Mouse (Mus musculus) left cerebral cortex, adult 18-20 months (tissue): Measurements from ENCODE around the gene Thsd7b. TPM values are rescaled to one million over a fixed set of nuclear protein-coding genes. Genes with fewer than 3 reads are reported as not detected.
"Not testable (repeated sequence)": the region's sequence is repeated elsewhere in the genome, so short reads cannot be mapped to it uniquely, and the experiment has no call there.

Experiments
- DNase-seq, 2 experiments: peaks; one replicate each; pipeline ENCODE4 v3.0.0; 2021 to 2022; ENCODE audit warnings: low spot score in 2 of 2, mixed read lengths in 1 of 2
- total RNA-seq, 2 experiments: library from RNA; stranded (reverse); gene quantifications; 2 replicates each; pipeline ENCODE4 v1.2.3; 2021

The Thsd7b gene
- total RNA-seq, 2 experiments from 2014 or later, result 3.8 to 7.5 TPM

- DNase-seq, result no peak
Observed at GRCm38 (mm10) chr1:129826927-129827326, 553.8 kb downstream of the Thsd7b start.

- DNase-seq, result no peak
Observed at GRCm38 (mm10) chr1:129837324-129837723, 564.2 kb downstream of the Thsd7b start.

- no peak for DNase-seq
Observed at GRCm38 (mm10) chr1:129837776-129838175, 564.7 kb downstream of the Thsd7b start.

GRCm38 (mm10) chr1:129838486-129838885 lies 565.4 kb downstream of the Thsd7b start:
- no peak for DNase-seq

GRCm38 (mm10) chr1:129843416-129843815 lies 570.3 kb downstream of the Thsd7b start:
- DNase-seq, result peak; percentile 8 to 16

- no peak for DNase-seq
Observed at GRCm38 (mm10) chr1:129850007-129850564, 577.0 kb downstream of the Thsd7b start.

GRCm38 (mm10) chr1:129867714-129868113 lies 594.6 kb downstream of the Thsd7b start:
- DNase-seq, result no peak

GRCm38 (mm10) chr1:129874355-129874754 lies 601.3 kb downstream of the Thsd7b start:
- DNase-seq, result no peak

GRCm38 (mm10) chr1:129887861-129888260 lies 614.8 kb downstream of the Thsd7b start:
- no peak for DNase-seq

- no peak for DNase-seq
Observed at GRCm38 (mm10) chr1:129898121-129898520, 625.0 kb downstream of the Thsd7b start.

GRCm38 (mm10) chr1:129915484-129915883 lies 642.4 kb downstream of the Thsd7b start:
- no peak for DNase-seq

GRCm38 (mm10) chr1:129917568-129917967 lies 644.5 kb downstream of the Thsd7b start:
- DNase-seq, result no peak

- no peak for DNase-seq
Observed at GRCm38 (mm10) chr1:129919385-129919784, 646.3 kb downstream of the Thsd7b start.

- no peak for DNase-seq
Observed at GRCm38 (mm10) chr1:129931003-129931402, 657.9 kb downstream of the Thsd7b start.

GRCm38 (mm10) chr1:129943116-129943515 lies 670.0 kb downstream of the Thsd7b start:
- DNase-seq, result no peak

- no peak for DNase-seq
Observed at GRCm38 (mm10) chr1:129947026-129947425, 673.9 kb downstream of the Thsd7b start.

GRCm38 (mm10) chr1:129955478-129955877 lies 682.4 kb downstream of the Thsd7b start:
- DNase-seq, result no peak

GRCm38 (mm10) chr1:129956625-129957024 lies 683.5 kb downstream of the Thsd7b start:
- DNase-seq, result no peak

GRCm38 (mm10) chr1:129959352-129959751 lies 686.2 kb downstream of the Thsd7b start:
- DNase-seq, result not testable (repeated sequence)

- DNase-seq, result no peak
Observed at GRCm38 (mm10) chr1:129963166-129963565, 690.1 kb downstream of the Thsd7b start.

- not testable (repeated sequence) for DNase-seq
Observed at GRCm38 (mm10) chr1:129989247-129989646, 716.1 kb downstream of the Thsd7b start.

- no peak for DNase-seq
Observed at GRCm38 (mm10) chr1:129990821-129991220, 717.7 kb downstream of the Thsd7b start.

GRCm38 (mm10) chr1:130055012-130055411 lies 781.9 kb downstream of the Thsd7b start:
- DNase-seq, result no peak

- no peak for DNase-seq
Observed at GRCm38 (mm10) chr1:130062105-130062504, 789.0 kb downstream of the Thsd7b start.
